Mouse (Mus musculus) MEL (cell line): ENCODE data around the gene Zbtb18. TPM values are rescaled to one million over a fixed set of nuclear protein-coding genes. Genes with fewer than 3 reads are reported as not detected.

ENCODE experiments used
- DNase-seq: peaks from one replicate; pipeline ENCODE4 v3.0.0; 2011; ENCODE audit warnings: low read depth, low spot score
- H3K27ac ChIP-seq: 2 replicates; pipeline ENCODE4 v1.5.1; 2012; ENCODE audit warnings: low read depth, mild to moderate bottlenecking, control low read depth, low read length, moderate library complexity; ENCODE audit not compliant: control insufficient read depth
- H3K27me3 ChIP-seq, 2 experiments: fragments of 150-350 bp in 1 of 2; sonication (generic) in 1 of 2; 2 replicates each; pipeline ENCODE4 v1.6.1; 2012; ENCODE audit warnings: low read length in 2 of 2, mild to moderate bottlenecking in 2 of 2, improper control_type of control experiment in 1 of 2, moderate library complexity in 1 of 2; ENCODE audit not compliant: insufficient read depth in 2 of 2, control insufficient read depth in 1 of 2
- H3K36me3 ChIP-seq, 2 experiments: 2 replicates each; pipeline ENCODE4 v1.6.1; 2012 to 2014; ENCODE audit warnings: low read length in 2 of 2, improper control_type of control experiment in 1 of 2, inconsistent platforms in 1 of 2, mild to moderate bottlenecking in 1 of 2; ENCODE audit not compliant: insufficient read depth in 2 of 2, control insufficient read depth in 1 of 2
- H3K4me1 ChIP-seq, 2 experiments: fragments of 150-350 bp in 1 of 2; sonication (generic) in 1 of 2; 2 replicates each; pipeline ENCODE4 v1.6.1; 2012; ENCODE audit warnings: low read length in 2 of 2, improper control_type of control experiment in 1 of 2, mild to moderate bottlenecking in 1 of 2; ENCODE audit not compliant: insufficient read depth in 2 of 2, control insufficient read depth in 1 of 2
- H3K4me3 ChIP-seq, 2 experiments: fragments of 150-350 bp in 1 of 2; sonication (generic) in 1 of 2; 2 replicates each; pipeline ENCODE4 v1.5.1; 2012; ENCODE audit warnings: low read depth in 2 of 2, low read length in 2 of 2, mild to moderate bottlenecking in 2 of 2, moderate library complexity in 2 of 2, control low read depth in 1 of 2, improper control_type of control experiment in 1 of 2; ENCODE audit not compliant: control insufficient read depth in 1 of 2, insufficient read depth in 1 of 2
- H3K79me2 ChIP-seq: 2 replicates; pipeline ENCODE4 v1.6.1; 2012; ENCODE audit warnings: mild to moderate bottlenecking, low read length, moderate library complexity; ENCODE audit not compliant: control insufficient read depth, poor library complexity, insufficient read depth
- H3K9ac ChIP-seq: 2 replicates; pipeline ENCODE4 v1.6.1; 2012; ENCODE audit warnings: low read depth, mild to moderate bottlenecking, control low read depth, low read length, moderate library complexity; ENCODE audit not compliant: control insufficient read depth, poor library complexity, severe bottlenecking
- H3K9me3 ChIP-seq: fragments of 150-350 bp; sonication (generic); replicated peaks from 2 replicates; pipeline ENCODE4 v1.6.1; 2012; ENCODE audit warnings: mild to moderate bottlenecking, low read length, improper control_type of control experiment, moderate library complexity; ENCODE audit not compliant: insufficient read depth
- CHD1 ChIP-seq: IDR thresholded peaks from 2 replicates; pipeline ENCODE4 v1.6.1; 2012; ENCODE audit warnings: low read depth, mild to moderate bottlenecking, inconsistent platforms, low read length, improper control_type of control experiment
- E2F4 ChIP-seq: IDR thresholded peaks from 2 replicates; pipeline ENCODE4 v1.6.1; 2011; ENCODE audit warnings: low read depth, low read length, improper control_type of control experiment, borderline replicate concordance
- ELF1 ChIP-seq: IDR thresholded peaks from 2 replicates; pipeline ENCODE4 v1.6.1; 2014; ENCODE audit warnings: low read depth, mild to moderate bottlenecking, inconsistent platforms, low read length, improper control_type of control experiment, moderate library complexity
- EP300 ChIP-seq, 2 experiments: IDR thresholded peaks; 2 replicates each; pipeline ENCODE4 v1.6.1; 2011; ENCODE audit warnings: improper control_type of control experiment in 2 of 2, low read length in 2 of 2, low read depth in 1 of 2, mild to moderate bottlenecking in 1 of 2
- GABPA ChIP-seq: IDR thresholded peaks from 2 replicates; pipeline ENCODE4 v1.6.1; 2012; ENCODE audit warnings: low read depth, mild to moderate bottlenecking, inconsistent platforms, low read length, improper control_type of control experiment, moderate library complexity
- HCFC1 ChIP-seq: IDR thresholded peaks from 2 replicates; pipeline ENCODE4 v1.6.1; 2012; ENCODE audit warnings: low read depth, mild to moderate bottlenecking, inconsistent platforms, low read length, improper control_type of control experiment, moderate library complexity
- JUND ChIP-seq: IDR thresholded peaks from 2 replicates; pipeline ENCODE4 v1.6.1; 2011; ENCODE audit warnings: low read depth, mild to moderate bottlenecking, improper control_type of control experiment, low read length
- MAFK ChIP-seq: IDR thresholded peaks from 2 replicates; pipeline ENCODE4 v1.6.1; 2011; ENCODE audit warnings: low read depth, mild to moderate bottlenecking, low read length, improper control_type of control experiment, borderline replicate concordance
- MAX ChIP-seq: IDR thresholded peaks from 2 replicates; pipeline ENCODE4 v1.6.1; 2011; ENCODE audit warnings: low read length, improper control_type of control experiment
- MEF2A ChIP-seq: IDR thresholded peaks from 2 replicates; pipeline ENCODE4 v1.6.1; 2014; ENCODE audit warnings: low read depth, mild to moderate bottlenecking, inconsistent platforms, low read length, improper control_type of control experiment; ENCODE audit not compliant: poor library complexity, insufficient replicate concordance, severe bottlenecking; ENCODE audit errors: extremely low read depth
- MYC ChIP-seq: IDR thresholded peaks from 2 replicates; pipeline ENCODE4 v1.6.1; 2011; ENCODE audit warnings: low read depth, mild to moderate bottlenecking, low read length, improper control_type of control experiment, moderate library complexity
- NELFE ChIP-seq: IDR thresholded peaks from 2 replicates; pipeline ENCODE4 v1.6.1; 2011; ENCODE audit warnings: low read depth, low read length, improper control_type of control experiment
- POLR2AphosphoS2 ChIP-seq: IDR thresholded peaks from 2 replicates; pipeline ENCODE4 v1.6.1; 2011; ENCODE audit warnings: low read length, improper control_type of control experiment
- POLR2AphosphoS5 ChIP-seq: IDR thresholded peaks from 2 replicates; pipeline ENCODE4 v1.6.1; 2012; ENCODE audit warnings: low read depth, borderline replicate concordance, mild to moderate bottlenecking, inconsistent platforms, low read length, moderate library complexity, mixed read lengths
- RAD21 ChIP-seq: IDR thresholded peaks from 2 replicates; pipeline ENCODE4 v1.6.1; 2011; ENCODE audit warnings: mild to moderate bottlenecking, low read depth, low read length, improper control_type of control experiment
- SIN3A ChIP-seq: IDR thresholded peaks from 2 replicates; pipeline ENCODE4 v1.6.1; 2012; ENCODE audit warnings: low read length, improper control_type of control experiment, inconsistent platforms
- SMC3 ChIP-seq: IDR thresholded peaks from 2 replicates; pipeline ENCODE4 v1.6.1; 2011; ENCODE audit warnings: low read depth, low read length, improper control_type of control experiment
- TAL1 ChIP-seq: IDR thresholded peaks from 2 replicates; pipeline ENCODE4 v1.6.1; 2012; ENCODE audit warnings: mild to moderate bottlenecking, inconsistent platforms, low read length, moderate library complexity, mixed read lengths
- TBP ChIP-seq: IDR thresholded peaks from 2 replicates; pipeline ENCODE4 v1.8.0; 2011; ENCODE audit warnings: low read depth, low read length, improper control_type of control experiment
- TCF12 ChIP-seq: IDR thresholded peaks from 2 replicates; pipeline ENCODE4 v1.6.1; 2014; ENCODE audit warnings: low read depth, mild to moderate bottlenecking, inconsistent platforms, low read length, improper control_type of control experiment, moderate library complexity
- USF1 ChIP-seq: IDR thresholded peaks from 2 replicates; pipeline ENCODE4 v1.6.1; 2014; ENCODE audit warnings: low read depth, mild to moderate bottlenecking, inconsistent platforms, low read length, improper control_type of control experiment, moderate library complexity
- USF2 ChIP-seq, 2 experiments: IDR thresholded peaks; 2 replicates each; pipeline ENCODE4 v1.6.1; 2011 to 2012; ENCODE audit warnings: improper control_type of control experiment in 2 of 2, low read length in 2 of 2, borderline replicate concordance in 1 of 2, inconsistent platforms in 1 of 2, low read depth in 1 of 2, mild to moderate bottlenecking in 1 of 2; ENCODE audit not compliant: insufficient read depth in 1 of 2
- ZMIZ1 ChIP-seq: IDR thresholded peaks from 2 replicates; pipeline ENCODE4 v1.6.1; 2012; ENCODE audit warnings: low read depth, mild to moderate bottlenecking, inconsistent platforms, low read length, improper control_type of control experiment, moderate library complexity
- ZNF384 ChIP-seq: IDR thresholded peaks from 2 replicates; pipeline ENCODE4 v1.6.1; 2012; ENCODE audit warnings: low read depth, mild to moderate bottlenecking, inconsistent platforms, low read length, improper control_type of control experiment
- polyA plus RNA-seq, 2 experiments: library from polyadenylated mRNA; stranded (reverse) in 1 of 2; unstranded in 1 of 2; fragments of >175 nt in 1 of 2; fragments of >200 nt in 1 of 2; gene quantifications; 2 replicates each; pipeline versions ENCODE4 v1.2.1 to v1.2.4; 2012; ENCODE audit warnings: low replicate concordance in 2 of 2, low read depth in 1 of 2; ENCODE audit not compliant: insufficient read length in 2 of 2, insufficient read depth in 1 of 2, missing spikeins in 1 of 2
- total RNA-seq: library from RNA; depleted of rRNA; stranded (reverse); fragments of 300-350 nt; gene quantifications from 2 replicates; pipeline ENCODE4 v1.2.3, GENCODE M21; 2012

The Zbtb18 gene
- total and polyA plus RNA-seq, 3 experiments: 15.6 to 23.8 TPM; not detected in 1

- TF ChIP-seq NELFE: no peak
Observed at GRCm38 (mm10) chr1:177408690-177409089, 33.5 kb upstream of the Zbtb18 start (continued).

GRCm38 (mm10) chr1:177410769-177411348, 31.3 kb upstream of the Zbtb18 start:
- no peaks in the 10 kb centered on the region for H3K79me2 ChIP-seq
- no peaks in the 10 kb centered on the region for H3K4me1 ChIP-seq
- peaks cover 0 to 7% of the 10 kb centered on the region in 2 experiments; a peak in 1 of 4 replicates for H3K27me3 ChIP-seq
- no peaks in the 10 kb centered on the region for H3K9me3 ChIP-seq
- no peak overlapping the region for H3K27ac ChIP-seq
- H3K9ac ChIP-seq: no peak overlapping the region
- no peaks in the 10 kb centered on the region for H3K36me3 ChIP-seq
- H3K4me3 ChIP-seq: no peak overlapping the region
- DNase-seq: no peak
- TF ChIP-seq ZMIZ1 (no peak), GABPA (no peak), EP300 (IDR thresholded peaks at IDR 0.05; ENCODE audit: low read depth in 1 of 2, low read length in 2 of 2) (no peak), MEF2A (no peak), HCFC1 (no peak), TAL1 (no peak), POLR2AphosphoS2 (no peak), CHD1 (no peak), JUND (no peak), SMC3 (no peak), ELF1 (no peak), TCF12 (no peak)

- no peak for DNase-seq
- Histone ChIP-seq H3K79me2 (no peaks in the 10 kb centered on the region), H3K36me3 (no peaks in the 10 kb centered on the region), H3K9ac (no peak overlapping the region), H3K27me3 (peaks cover 0 to 7% of the 10 kb centered on the region in 2 experiments; a peak in 1 of 4 replicates), H3K4me3 (no peak overlapping the region), H3K27ac (no peak overlapping the region), H3K4me1 (no peaks in the 10 kb centered on the region), H3K9me3 (no peaks in the 10 kb centered on the region)
- TF ChIP-seq JUND (no peak), RAD21 (no peak), ZMIZ1 (no peak), MAFK (no peak), POLR2AphosphoS5 (no peak), NELFE (no peak), ZNF384 (no peak), TAL1 (no peak), CHD1 (no peak), USF2 (IDR thresholded peaks at IDR 0.05; ENCODE audit: borderline replicate concordance in 1 of 2, insufficient read depth in 1 of 2, low read depth in 1 of 2, low read length in 2 of 2) (no peak), ELF1 (no peak), SMC3 (no peak), TBP (no peak), USF1 (no peak), MEF2A (no peak), MYC (no peak), MAX (no peak), E2F4 (no peak), SIN3A (no peak)
Observed at GRCm38 (mm10) chr1:177411359-177412358, 30.5 kb upstream of the Zbtb18 start.
